Mouse (Mus musculus) neural tube, embryonic 12.5 days (tissue): ENCODE measurements around the gene Slc9a8. TPM values are rescaled to one million over a fixed set of nuclear protein-coding genes. Genes with fewer than 3 reads are reported as not detected.
"Not testable (repeated sequence)": the region's sequence is repeated elsewhere in the genome, so short reads cannot be mapped to it uniquely, and the experiment has no call there.

ENCODE experiments used
- ATAC-seq: fragments of 200-750 bp; cut with Nextera tagmentation; 2 replicates; pipeline ENCODE4 v1.8.0; 2017; ENCODE audit warnings: low read depth, mild to moderate bottlenecking, moderate TSS enrichment, moderate library complexity; ENCODE audit not compliant: low FRiP score
- H3K27ac ChIP-seq: fragments of 300-500 bp; sonication (generic); 2 replicates; pipeline ENCODE4 v1.5.1; 2016
- H3K27me3 ChIP-seq: fragments of 300-500 bp; sonication (generic); replicated peaks from 2 replicates; pipeline ENCODE4 v1.6.1; 2016; ENCODE audit warnings: mild to moderate bottlenecking
- H3K36me3 ChIP-seq: fragments of 300-500 bp; sonication (generic); 2 replicates; pipeline ENCODE4 v1.6.1; 2016; ENCODE audit warnings: mild to moderate bottlenecking
- H3K4me1 ChIP-seq: fragments of 300-500 bp; sonication (generic); 2 replicates; pipeline ENCODE4 v1.6.1; 2016
- H3K4me2 ChIP-seq: fragments of 300-500 bp; sonication (generic); replicated peaks from 2 replicates; pipeline ENCODE4 v1.6.1; 2016; ENCODE audit warnings: mild to moderate bottlenecking
- H3K4me3 ChIP-seq: fragments of 300-500 bp; sonication (generic); 2 replicates; pipeline ENCODE4 v1.5.1; 2016
- H3K9ac ChIP-seq: fragments of 300-500 bp; sonication (generic); 2 replicates; pipeline ENCODE4 v1.6.1; 2016; ENCODE audit warnings: mild to moderate bottlenecking
- H3K9me3 ChIP-seq: fragments of 300-500 bp; sonication (generic); 2 replicates; pipeline ENCODE4 v1.6.1; 2016; ENCODE audit warnings: mild to moderate bottlenecking
- WGBS: fragments of 180-500 bp; shearing (Covaris S2); methylation state at CpG from one replicate; pipeline ENCODE4 v1.1.7; 2016; 5-methylcytosine and 5-hydroxymethylcytosine counted together
- polyA plus RNA-seq: library from polyadenylated mRNA; unstranded; fragments of >200 nt; fragmentation: Nextera tagmentation; extraction: Ambion mirVana; gene quantifications from 2 replicates; pipeline ENCODE4 v1.2.1, GENCODE M21; 2016

Gene Slc9a8
- polyA plus RNA-seq, 1 experiment from 2014 or later, result 23.7 TPM

DNA sequence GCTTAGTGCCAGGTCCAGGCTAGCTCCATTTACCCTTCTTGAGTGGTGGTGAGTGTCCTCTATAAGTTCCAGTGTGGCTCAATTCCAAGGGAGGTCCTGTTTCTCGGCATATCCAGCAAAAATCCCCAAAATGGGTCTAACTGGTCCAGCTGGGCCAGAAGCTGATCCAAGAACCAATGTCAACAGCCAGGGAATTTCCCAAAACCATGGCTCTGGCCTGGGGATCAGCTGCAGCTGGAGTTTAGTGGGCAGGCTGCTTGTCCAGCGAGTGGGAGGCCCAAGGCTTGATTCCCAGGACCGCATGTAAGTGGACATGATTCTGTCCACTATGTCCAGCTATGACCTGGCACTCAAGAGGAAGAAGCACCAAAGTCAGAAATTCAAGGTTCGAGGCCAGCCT is 35.1 kb upstream of the Slc9a8 start:
- ATAC-seq, result no peak
- no peaks in the 10 kb centered on the region for H3K27me3 ChIP-seq
- H3K4me2 ChIP-seq, result no peak overlapping the region
- H3K9ac ChIP-seq, result no peak overlapping the region
- no peaks in the 10 kb centered on the region for H3K9me3 ChIP-seq
- no peaks in the 10 kb centered on the region for H3K36me3 ChIP-seq
- no peak overlapping the region for H3K27ac ChIP-seq
- WGBS, result 86% methylated on average over 4 of the region's 4 CpGs
- H3K4me1 ChIP-seq, result no peaks in the 10 kb centered on the region
- no peak overlapping the region for H3K4me3 ChIP-seq

DNA sequence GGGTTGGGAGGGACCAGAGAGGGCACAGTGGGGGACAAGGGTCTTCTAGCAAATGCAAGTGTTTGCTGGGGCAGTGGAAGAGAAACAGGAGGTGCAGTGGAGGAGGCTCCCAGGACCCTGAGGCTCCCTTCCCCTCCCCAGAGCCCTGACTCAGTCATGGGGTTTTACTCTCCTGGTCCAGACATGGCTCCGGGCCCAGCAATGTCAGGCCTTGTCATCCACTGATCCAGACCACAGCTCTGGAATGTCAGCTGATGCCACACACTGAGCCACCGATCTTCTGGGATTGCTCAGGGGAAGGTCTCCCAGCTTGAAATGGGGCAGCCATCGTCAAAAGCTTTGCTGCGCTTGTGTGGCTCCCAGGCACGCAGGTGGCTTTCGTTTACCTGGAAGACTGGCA is 34.5 kb upstream of the Slc9a8 start:
- Histone ChIP-seq H3K27me3 (no peaks in the 10 kb centered on the region), H3K9me3 (no peaks in the 10 kb centered on the region), H3K9ac (no peak overlapping the region), H3K36me3 (no peaks in the 10 kb centered on the region), H3K27ac (no peak overlapping the region), H3K4me2 (no peak overlapping the region), H3K4me3 (no peak overlapping the region), H3K4me1 (no peaks in the 10 kb centered on the region)
- WGBS, result 84% methylated on average over 6 of the region's 6 CpGs
- ATAC-seq, result no peak

DNA sequence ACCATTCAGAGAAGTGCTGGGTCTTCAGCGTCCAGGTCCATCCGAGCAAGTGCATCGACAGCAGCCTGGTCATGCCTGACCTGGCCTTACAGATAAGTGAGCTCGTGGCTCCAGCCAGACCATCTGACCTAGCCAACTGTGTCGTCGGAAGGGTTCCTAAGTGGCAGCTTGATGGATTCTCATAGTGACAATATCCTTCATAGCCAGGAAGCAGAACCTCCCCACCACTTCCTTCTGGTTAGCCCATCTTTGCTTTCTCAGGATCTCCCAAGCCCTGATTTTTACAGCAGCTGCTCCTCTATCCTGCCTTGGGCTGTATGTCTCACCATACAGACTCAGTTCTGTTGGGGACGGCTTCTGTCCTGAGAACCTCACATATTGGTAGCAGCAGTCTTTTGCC is 27.1 kb upstream of the Slc9a8 start:
- Histone ChIP-seq H3K27ac (no peak overlapping the region), H3K4me3 (no peak overlapping the region), H3K4me2 (no peak overlapping the region), H3K9ac (no peak overlapping the region), H3K4me1 (no peaks in the 10 kb centered on the region), H3K36me3 (no peaks in the 10 kb centered on the region), H3K27me3 (no peaks in the 10 kb centered on the region), H3K9me3 (no peaks in the 10 kb centered on the region)
- WGBS, result 77% methylated on average over 7 of the region's 7 CpGs
- no peak for ATAC-seq

DNA sequence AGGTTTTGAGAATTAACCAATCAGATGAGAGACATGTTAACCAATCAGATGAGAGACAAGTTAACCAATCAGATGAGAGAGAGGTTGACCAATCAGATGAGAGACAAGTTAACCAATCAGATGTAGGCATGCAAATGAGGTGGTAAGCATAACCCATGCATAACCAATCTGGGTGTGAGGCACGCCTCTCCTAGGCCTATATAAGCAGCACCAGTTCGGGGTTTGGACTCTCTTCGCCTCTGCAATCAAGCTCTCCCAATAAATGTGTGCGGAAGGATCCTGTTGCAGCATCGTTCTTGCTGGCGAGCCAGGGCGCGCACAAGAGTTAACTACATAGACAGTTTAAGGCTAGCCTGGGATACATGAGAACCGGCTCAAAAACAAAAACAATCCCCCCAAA is 25.1 kb upstream of the Slc9a8 start:
- not testable (repeated sequence) for H3K27me3 ChIP-seq, H3K27ac ChIP-seq, H3K36me3 ChIP-seq, H3K4me2 ChIP-seq, H3K9ac ChIP-seq, H3K9me3 ChIP-seq, H3K4me3 ChIP-seq, ATAC-seq, H3K4me1 ChIP-seq
- 94% methylated on average over 9 of the region's 9 CpGs for WGBS

DNA sequence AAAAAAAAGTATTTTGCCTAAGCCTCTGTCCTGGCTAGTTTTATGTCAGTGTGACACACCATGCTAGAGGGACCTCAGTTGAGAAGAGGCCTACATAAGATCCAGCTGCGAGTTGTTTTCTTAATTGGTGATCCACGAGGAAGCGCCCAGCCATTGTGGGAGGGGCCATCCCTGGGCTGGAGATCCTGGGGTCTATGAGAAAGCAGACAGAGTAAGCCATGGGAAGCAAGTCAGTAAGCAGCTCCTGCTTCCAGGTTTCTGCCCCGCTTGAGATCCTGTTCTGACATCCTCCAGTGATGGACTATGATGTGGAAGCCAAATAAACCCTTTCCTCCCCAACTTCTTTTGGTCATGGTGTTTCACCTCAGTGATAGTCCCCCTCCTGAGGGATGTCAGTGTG is 22.5 kb upstream of the Slc9a8 start:
- Histone ChIP-seq H3K9me3 (no peaks in the 10 kb centered on the region), H3K4me3 (no peak overlapping the region), H3K36me3 (no peaks in the 10 kb centered on the region), H3K27me3 (no peaks in the 10 kb centered on the region), H3K9ac (no peak overlapping the region), H3K4me2 (no peak overlapping the region), H3K27ac (no peak overlapping the region), H3K4me1 (no peaks in the 10 kb centered on the region)
- no peak for ATAC-seq
- WGBS, result 62% methylated on average over 4 of the region's 4 CpGs

DNA sequence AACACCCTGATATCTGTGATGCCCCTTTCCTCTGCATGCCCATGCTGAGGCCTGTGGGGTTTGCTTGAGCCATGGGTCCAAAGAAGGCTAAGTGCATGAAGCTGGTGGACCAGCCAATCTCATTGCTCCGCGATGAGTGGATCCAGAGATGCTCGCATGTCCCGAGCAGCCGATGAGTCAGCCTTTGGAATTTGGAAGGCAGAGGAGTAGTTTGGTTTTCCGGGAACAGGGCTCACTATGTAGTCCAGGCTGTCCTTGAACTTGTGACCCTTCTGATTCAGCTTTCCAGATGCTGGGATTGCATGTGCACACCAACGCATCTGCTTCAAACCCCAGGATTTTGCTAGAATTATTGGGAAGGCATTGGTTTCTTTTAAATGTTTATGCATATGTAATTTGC is 21.9 kb upstream of the Slc9a8 start:
- no peaks in the 10 kb centered on the region for H3K9me3 ChIP-seq
- no peak for ATAC-seq
- no peak overlapping the region for H3K9ac ChIP-seq
- no peak overlapping the region for H3K27ac ChIP-seq
- H3K4me2 ChIP-seq, result no peak overlapping the region
- H3K27me3 ChIP-seq, result no peaks in the 10 kb centered on the region
- WGBS, result 94% methylated on average over 7 of the region's 7 CpGs
- no peaks in the 10 kb centered on the region for H3K4me1 ChIP-seq
- H3K36me3 ChIP-seq, result no peaks in the 10 kb centered on the region
- H3K4me3 ChIP-seq, result no peak overlapping the region

DNA sequence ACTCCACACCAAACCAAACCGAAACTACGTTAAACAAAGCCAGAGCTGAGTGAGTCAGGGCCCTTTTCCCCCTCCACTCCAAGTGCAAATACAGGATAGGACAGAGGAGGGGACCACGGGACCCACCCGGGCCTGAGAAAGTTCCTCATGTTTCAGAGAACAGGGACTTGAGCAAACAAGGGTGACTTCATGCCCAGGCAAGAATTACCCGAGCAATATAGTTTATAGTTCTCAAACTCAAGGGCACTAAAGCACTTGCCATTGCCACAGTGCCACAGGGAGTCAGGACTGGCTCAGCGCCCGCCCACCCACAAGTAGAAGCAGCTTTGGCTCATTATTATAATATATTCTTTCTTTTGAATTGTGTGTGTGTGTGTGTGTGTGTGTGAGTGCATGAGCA is 18.4 kb upstream of the Slc9a8 start:
- Histone ChIP-seq H3K27ac (no peak overlapping the region), H3K27me3 (no peaks in the 10 kb centered on the region), H3K9me3 (no peaks in the 10 kb centered on the region; the same call in 1 of the 2 replicates), H3K9ac (no peak overlapping the region), H3K4me3 (no peak overlapping the region), H3K4me2 (no peak overlapping the region), H3K4me1 (no peaks in the 10 kb centered on the region), H3K36me3 (no peaks in the 10 kb centered on the region)
- WGBS, result 69% methylated on average over 7 of the region's 7 CpGs
- no peak for ATAC-seq

DNA sequence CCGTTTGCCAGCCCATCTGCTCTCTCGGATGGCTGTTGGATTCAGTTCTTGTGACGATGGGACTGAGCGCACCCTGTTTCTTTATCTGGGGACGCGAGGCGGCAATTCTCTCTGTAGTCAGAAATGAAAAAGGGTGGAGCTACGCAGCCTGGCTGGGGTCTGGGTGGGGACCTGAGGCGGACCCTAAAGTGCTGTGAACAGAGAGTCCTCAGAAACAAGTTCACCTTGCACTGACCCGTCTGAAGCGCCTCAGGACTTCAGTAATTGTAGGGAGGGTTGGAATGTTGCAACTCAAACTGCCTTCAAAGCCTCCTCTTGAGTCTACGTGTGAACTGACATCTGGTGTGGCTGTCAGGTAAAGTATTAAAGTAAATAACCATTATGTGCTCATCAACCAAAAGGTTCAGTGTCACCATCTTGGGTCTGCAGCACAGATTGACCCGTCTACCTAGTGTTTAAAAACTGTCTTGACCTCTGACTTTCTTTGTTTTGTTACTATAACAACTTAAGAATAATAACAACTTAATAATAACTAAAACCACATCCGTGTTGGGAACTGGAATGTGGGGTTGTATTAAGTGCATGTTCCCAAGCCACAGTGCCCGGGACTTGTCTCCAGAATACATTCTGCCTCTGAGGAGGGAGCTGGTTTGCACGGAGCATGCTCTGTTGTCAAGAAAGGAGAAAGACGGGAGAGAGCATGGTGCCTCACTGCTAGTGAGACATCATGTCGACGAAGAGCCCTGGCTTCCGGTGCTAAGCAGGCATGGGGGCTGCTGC is 16.2 kb upstream of the Slc9a8 start:
- Histone ChIP-seq H3K36me3 (no peaks in the 10 kb centered on the region), H3K27ac (no peak overlapping the region), H3K4me1 (no peaks in the 10 kb centered on the region), H3K27me3 (no peaks in the 10 kb centered on the region), H3K4me2 (no peak overlapping the region), H3K4me3 (no peak overlapping the region), H3K9ac (no peak overlapping the region), H3K9me3 (no peaks in the 10 kb centered on the region; the same call in 1 of the 2 replicates)
- ATAC-seq, result no peak
- WGBS, result 85% methylated on average over 20 of the region's 20 CpGs

DNA sequence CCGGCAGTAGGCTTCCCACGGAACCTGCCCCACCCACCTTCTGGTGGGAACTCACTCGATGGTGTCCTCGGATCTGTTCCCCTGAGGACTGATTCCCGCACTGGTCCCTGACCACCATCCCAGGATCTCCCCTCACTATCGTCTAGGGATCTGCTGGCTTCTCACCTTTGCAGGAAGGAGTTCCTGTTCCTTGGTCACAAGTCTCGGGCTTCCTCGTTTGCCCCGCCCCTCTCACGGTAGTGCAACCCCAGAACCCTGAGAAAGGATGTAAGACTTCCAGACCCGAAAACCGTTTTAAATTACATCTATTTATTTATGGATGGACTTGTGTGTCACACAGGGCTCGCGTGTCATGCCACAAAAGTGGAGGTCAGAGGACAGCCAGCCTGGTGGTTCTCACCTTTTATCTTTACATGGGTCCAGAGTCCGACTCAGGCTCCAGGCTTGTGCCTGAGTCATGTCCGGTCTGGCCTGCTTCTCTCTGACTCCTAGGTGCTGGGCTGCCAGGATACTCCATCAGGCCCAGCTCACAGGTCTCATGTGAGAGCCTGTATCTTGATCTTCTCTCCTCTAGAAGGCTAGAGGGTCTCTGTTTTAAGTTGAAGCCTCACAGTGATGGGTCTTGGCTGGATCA is 14.1 kb upstream of the Slc9a8 start:
- ATAC-seq, result no peak
- Histone ChIP-seq H3K27me3 (no peaks in the 10 kb centered on the region), H3K4me1 (no peaks in the 10 kb centered on the region), H3K4me3 (no peak overlapping the region), H3K36me3 (no peaks in the 10 kb centered on the region), H3K9ac (no peak overlapping the region), H3K27ac (no peak overlapping the region), H3K4me2 (no peak overlapping the region), H3K9me3 (no peaks in the 10 kb centered on the region; the same call in 1 of the 2 replicates)
- WGBS, result 93% methylated on average over 16 of the region's 16 CpGs

DNA sequence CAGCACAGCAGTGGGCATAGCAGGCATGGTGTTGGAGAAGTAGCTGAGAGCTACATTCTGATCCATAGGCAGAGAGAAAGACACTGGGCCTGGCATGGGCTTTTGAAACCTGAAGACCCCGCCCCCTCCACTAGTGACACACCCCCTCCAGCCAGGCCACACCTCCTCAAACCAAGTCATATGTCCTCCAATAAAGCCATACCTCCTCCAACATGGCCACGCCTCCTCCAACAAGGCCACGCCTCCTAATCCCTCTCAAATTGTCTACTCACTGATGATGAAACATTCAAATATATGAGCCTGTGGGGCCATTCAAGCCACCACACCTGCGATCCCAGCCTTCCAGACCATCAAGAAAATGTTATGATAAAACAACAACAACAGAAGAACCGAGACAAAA is 7.1 kb upstream of the Slc9a8 start:
- Histone ChIP-seq H3K4me3 (no peak overlapping the region), H3K4me2 (no peak overlapping the region), H3K9me3 (no peaks in the 10 kb centered on the region), H3K9ac (no peak overlapping the region), H3K27ac (no peak overlapping the region), H3K36me3 (no peaks in the 10 kb centered on the region), H3K4me1 (no peaks in the 10 kb centered on the region), H3K27me3 (no peaks in the 10 kb centered on the region)
- ATAC-seq, result no peak
- WGBS, result 87% methylated on average over 5 of the region's 5 CpGs

DNA sequence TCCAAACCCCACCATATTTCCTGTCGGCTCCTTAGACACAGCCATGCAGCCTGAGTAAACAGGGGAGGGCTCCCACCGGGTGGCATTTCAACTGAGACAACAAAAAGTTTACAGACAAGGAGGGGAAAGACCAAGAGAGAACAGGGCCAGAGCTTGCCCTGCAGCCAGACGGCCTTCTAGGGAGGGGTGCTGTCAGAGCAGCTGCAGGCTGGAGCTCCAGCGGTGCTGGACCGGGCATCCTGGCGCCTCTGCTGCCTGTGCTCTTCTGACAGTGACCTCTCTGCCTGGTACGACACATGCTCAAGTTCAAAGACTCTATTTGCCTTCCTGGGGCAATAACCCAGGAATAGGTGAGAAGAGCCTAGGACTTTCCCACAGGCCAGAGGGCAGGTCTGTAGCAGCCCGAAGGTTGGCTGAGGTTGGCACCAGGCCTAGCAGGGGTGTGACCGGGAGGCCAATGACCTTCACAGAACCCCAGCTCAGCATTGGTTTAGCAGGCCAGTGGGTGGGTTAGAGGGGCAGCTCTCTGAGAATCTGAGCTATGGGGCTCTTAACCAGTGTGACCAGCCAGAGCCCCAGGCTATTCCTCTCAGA is 5.4 kb upstream of the Slc9a8 start:
- no peaks in the 10 kb centered on the region for H3K27me3 ChIP-seq
- H3K36me3 ChIP-seq, result no peaks in the 10 kb centered on the region
- no peaks in the 10 kb centered on the region for H3K9me3 ChIP-seq
- H3K4me2 ChIP-seq, result no peak overlapping the region
- ATAC-seq, result no peak
- 75% methylated on average over 9 of the region's 9 CpGs for WGBS
- H3K9ac ChIP-seq, result no peak overlapping the region
- no peak overlapping the region for H3K4me3 ChIP-seq
- H3K27ac ChIP-seq, result no peak overlapping the region
- peaks cover 6% of the 10 kb centered on the region for H3K4me1 ChIP-seq

DNA sequence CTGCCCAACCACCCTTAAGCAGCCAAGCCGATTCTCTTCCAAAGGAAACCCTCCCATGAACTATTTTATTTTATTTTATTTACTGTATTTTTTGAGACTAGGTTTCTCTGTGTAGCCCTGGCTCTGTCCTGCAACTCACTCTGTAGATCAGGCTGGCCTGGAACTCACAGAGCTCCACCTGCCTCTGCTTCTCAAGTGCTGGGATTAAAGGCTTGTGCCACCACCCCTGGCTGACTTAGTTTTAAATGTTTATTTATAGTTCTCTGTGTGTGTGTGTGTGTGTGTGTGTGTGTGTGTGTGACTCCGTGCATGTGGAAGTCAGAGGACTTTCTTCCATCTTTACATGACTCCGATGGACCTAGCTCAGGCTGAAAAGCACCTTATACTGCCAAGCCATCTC is 4.5 kb upstream of the Slc9a8 start:
- no peak for ATAC-seq
- Histone ChIP-seq H3K27me3 (no peaks in the 10 kb centered on the region), H3K4me3 (no peak overlapping the region), H3K9ac (no peak overlapping the region), H3K4me1 (peaks cover 6% of the 10 kb centered on the region), H3K27ac (no peak overlapping the region), H3K36me3 (no peaks in the 10 kb centered on the region), H3K9me3 (no peaks in the 10 kb centered on the region), H3K4me2 (no peak overlapping the region)
- WGBS, result 85% methylated on average over 3 of the region's 3 CpGs

DNA sequence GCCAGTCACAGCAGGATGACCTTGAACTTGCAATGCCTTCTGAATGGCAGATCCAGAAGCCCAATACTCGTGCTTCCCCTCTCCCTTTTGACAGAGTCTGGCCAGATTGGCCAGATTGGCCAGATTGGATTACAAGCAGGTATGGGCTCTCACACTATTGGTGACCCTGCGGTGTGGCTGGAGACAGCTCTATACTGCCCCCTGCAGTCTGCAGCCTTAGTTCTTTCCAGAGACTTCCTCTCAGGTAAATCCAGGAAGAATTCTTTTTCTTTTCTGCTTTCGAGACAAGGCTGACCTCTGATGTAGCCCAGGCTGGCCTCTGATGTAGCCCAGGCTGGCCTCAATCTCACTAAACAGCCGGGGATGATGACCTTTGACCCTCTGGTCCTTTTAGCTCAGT is 3.8 kb upstream of the Slc9a8 start:
- no peak overlapping the region for H3K4me3 ChIP-seq
- no peak overlapping the region for H3K27ac ChIP-seq
- no peak overlapping the region for H3K4me2 ChIP-seq
- peaks cover 11% of the 10 kb centered on the region for H3K4me1 ChIP-seq
- ATAC-seq, result no peak
- no peaks in the 10 kb centered on the region for H3K27me3 ChIP-seq
- no peak overlapping the region for H3K9ac ChIP-seq
- WGBS, result 45% methylated on average over 4 of the region's 4 CpGs
- H3K36me3 ChIP-seq, result no peaks in the 10 kb centered on the region
- H3K9me3 ChIP-seq, result no peaks in the 10 kb centered on the region
